Mouse (Mus musculus) adrenal gland, postnatal 4 days (tissue): ENCODE data around the gene Gm29797. TPM values are rescaled to one million over a fixed set of nuclear protein-coding genes. Genes with fewer than 3 reads are reported as not detected.

Experiments used
- DNase-seq, 2 experiments: peaks; one replicate each; pipeline ENCODE4 v3.0.0; 2021 to 2022; ENCODE audit warnings: low spot score in 2 of 2, mixed read lengths in 2 of 2
- total RNA-seq, 2 experiments: library from RNA; stranded (reverse); gene quantifications; 2 replicates each; pipeline ENCODE4 v1.2.3; 2021

Gm29797 gene
- total RNA-seq, 2 experiments from 2014 or later = 0.42 TPM

DNA sequence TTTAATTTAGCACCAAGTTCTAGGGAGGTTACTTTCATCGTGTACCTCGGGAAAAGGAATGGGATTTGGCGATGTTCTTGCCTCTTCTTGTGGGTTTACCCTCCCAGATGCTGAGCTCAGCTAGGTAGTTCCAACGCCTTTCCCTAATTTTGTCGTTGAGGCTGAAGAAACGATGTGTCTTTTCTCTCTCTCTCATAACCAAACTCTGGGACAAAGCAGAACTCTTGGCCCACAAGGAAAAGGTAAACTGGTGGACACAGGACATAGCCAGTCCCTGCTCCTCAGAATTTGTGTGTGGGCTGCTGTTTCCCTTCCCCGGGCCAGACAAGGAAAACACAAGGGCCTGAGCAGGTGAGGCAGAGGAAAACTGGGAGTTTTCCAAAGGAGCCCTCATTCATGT is 15.2 kb downstream of the Gm29797 start:
- DNase-seq = no peak

GRCm38 (mm10) chr2:181673501-181673900 is 16.7 kb downstream of the Gm29797 start:
- no peak for DNase-seq

- no peak for DNase-seq
Observed at GRCm38 (mm10) chr2:181674934-181675333, 18.1 kb downstream of the Gm29797 start.

DNA sequence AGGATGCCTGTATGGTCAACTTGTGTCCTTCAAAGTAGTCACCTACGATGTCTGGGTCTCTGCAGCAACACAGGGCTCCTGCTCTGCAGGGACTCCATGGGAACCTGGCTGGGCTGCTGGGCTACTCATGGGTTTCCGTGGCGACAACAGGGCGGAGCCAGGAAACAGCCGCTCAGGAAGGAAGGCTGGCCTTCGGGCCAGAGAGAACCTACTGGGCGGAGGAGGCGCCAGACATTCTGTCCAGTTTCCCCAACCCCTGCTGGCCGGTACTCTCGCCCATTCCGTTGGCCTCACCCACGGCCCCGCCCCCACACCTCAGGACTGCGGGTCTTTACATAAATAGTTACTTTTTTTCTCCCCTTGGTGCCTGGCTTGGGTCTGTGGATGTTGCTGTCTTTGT is 18.6 kb downstream of the Gm29797 start:
- DNase-seq = no peak

GRCm38 (mm10) chr2:181676424-181676823 is 19.6 kb downstream of the Gm29797 start:
- DNase-seq = no peak

GRCm38 (mm10) chr2:181677096-181677754 is 20.4 kb downstream of the Gm29797 start:
- no peak for DNase-seq

GRCm38 (mm10) chr2:181677755-181678098 is 20.9 kb downstream of the Gm29797 start:
- DNase-seq = no peak

GRCm38 (mm10) chr2:181678780-181679179 is 21.9 kb downstream of the Gm29797 start:
- peak in 1 of 2 experiments; percentile 62 for DNase-seq

DNA sequence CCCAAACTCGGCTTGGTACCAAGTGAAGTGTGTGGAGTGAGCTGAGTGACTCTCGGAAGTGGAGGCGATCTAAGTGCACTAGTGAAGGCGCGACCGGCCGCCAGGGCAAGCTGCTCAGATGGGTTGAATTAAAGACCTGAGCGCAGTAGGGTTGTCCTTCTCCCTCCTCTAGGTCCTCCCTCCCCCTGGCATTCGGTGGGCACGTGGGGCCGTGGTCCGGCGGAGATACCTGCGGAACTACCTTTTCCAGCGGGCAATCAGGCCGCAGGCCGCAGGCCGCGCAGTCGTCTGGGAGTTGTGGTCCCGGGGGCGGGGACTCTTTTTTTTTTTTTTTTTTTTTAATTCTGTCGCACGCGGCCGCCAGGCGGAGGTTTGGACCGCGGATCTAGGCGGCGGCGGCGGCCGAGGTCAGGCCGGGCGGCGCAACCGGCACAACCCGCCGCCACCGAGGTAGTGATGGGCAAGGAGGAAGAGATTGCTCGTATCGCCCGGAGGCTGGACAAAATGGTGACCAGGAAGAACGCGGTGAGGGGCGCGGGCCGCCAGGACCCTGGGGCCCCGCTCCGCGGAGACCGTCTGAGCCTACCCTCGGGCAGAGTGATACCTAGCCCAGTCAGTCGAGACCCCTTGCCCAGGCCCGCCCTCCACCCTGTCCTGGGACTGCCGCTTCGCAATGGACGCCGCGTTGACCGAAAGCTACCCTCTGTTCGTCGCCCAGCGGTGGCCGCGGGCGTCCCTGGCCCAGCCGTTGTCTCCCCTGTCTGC is 23.3 kb downstream of the Gm29797 start, which contains the start of gene Tcea2:
Tcea2 (plus strand) TSS at position 360 of the 765 bp plus-strand sequence.
- peak; percentile 54 to 56 for DNase-seq

GRCm38 (mm10) chr2:181680716-181681117 is 23.9 kb downstream of the Gm29797 start:
- DNase-seq = no peak

DNA sequence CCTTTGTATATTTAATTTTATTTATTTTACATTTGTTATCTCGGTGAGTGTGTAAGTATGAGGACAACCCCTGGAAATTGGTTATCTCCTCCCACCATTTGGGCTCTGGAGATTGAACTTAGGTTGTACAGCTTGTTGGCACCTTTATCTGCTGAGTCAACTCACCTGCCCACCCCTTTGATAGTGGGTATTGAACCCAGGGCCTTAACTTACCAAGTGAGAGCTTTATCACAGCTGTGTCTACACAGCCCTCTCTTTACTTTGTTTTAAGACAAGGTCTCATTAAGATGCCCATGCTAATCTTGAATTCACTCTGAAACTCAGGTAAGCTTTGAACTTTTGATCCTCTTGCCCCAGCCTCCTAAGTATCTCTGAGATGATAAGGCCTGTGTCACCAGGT is 25.1 kb downstream of the Gm29797 start:
- no peak for DNase-seq

DNA sequence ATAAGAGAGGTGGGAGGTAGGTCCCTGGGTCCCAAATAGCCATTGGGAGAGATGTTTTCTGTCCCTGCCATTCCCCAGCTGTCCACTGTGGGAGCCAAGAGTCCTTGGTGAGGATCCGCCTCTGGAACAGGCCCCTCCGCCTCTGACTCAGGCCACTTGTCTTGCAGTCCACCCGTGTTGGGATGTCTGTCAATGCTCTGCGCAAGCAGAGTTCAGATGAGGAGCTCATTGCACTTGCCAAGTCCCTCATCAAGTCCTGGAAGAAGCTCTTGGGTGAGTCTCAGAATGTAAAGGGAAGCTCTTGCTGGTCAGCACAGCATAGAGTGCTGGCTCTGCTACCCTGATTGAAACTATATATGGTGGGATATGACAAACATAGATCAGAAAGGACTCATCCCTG is 26.5 kb downstream of the Gm29797 start:
- no peak for DNase-seq

DNA sequence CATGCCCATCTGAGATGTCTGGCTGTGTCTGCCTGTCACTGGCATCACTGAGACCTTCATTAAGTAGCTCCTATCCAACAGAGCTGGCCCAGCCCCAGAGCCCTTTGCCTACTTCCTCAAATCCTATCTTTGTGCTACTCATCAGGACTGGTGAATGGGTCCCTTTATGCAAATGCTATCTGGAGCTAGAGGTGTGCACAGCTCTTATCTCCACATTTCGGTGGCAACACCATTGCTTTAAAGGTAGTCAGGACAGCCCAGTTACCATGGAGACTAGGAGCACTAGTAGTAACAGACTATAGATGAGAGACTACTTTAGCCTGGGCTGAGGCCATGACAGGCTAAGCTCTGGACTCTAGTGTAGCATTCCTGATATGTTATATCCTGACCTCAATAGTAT is 27.9 kb downstream of the Gm29797 start:
- DNase-seq = peak in 1 of 2 experiments; percentile 1

- peak in 1 of 2 experiments; percentile 1 for DNase-seq
Observed at GRCm38 (mm10) chr2:181685686-181686085, 28.9 kb downstream of the Gm29797 start.

DNA sequence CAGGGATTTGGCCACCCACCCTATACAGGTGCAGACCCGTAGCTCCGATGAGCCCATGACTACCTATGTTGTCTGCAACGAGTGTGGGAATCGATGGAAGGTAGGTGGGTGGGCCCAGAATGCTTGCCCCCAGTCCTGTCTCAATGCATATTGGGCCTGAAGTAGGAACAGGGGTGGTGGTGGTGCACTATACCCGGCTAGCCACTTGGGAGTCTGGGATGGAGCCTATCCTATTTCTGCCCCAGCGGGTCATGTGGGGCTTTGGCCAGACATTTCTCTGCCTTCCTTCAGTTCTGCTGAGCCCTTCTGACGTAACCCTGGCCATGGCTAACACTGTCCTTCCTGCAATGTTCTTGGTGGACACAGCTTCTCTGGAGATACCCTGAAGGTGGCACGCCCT is 30.8 kb downstream of the Gm29797 start:
- DNase-seq = no peak

DNA sequence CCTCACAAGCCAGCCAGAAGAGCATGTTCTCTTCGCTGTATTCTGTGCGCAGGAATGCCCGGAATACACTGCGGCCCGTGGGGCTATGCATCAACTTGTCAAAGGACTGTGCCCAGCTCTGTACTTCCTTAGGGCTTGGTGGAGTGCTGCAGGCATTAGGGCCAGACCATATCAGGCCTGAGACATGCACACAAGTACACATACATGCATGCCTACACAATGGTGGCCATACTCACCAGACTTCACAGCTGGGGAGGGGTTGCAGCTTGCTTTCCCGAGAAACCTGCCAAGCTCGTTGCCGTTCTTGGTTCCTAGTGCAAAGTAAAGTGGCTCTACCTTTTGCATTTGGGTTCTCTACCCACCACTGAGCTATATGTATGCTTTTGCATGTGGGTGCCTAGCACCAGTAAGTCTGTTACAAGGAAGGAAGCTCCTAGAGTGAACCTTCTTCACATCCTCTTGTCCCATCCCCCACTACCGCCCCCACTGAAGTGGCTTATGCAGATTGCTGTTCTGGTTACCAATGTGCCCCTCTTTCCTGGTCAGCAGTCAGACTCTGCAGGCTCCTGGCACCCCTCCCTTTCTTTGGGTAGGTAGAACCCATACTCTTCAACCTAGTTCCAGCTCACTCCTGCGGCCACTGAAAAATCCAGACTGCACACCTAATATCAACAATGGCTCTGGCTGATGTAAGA is 32.8 kb downstream of the Gm29797 start:
- no peak for DNase-seq

DNA sequence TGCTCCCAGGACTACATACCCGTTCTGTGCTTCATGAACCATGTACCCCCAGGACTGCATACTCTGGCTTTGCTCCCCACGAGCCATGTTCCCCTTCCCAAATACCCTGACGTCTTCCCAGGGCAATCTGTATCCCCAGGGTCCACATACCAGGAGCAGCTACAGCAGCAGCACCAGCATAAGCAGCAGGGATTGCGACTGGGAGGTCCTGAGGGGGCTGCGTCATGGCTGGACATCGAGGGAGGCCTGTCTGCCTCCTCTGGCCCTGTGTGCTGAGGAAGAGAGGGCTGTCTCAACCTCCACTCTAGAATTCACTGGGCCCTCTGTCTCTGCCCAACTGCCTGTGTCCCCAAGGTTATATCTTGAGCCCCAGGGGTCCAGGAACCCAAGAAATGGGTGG is 34.2 kb downstream of the Gm29797 start:
- no peak for DNase-seq

- no peak for DNase-seq
Observed at GRCm38 (mm10) chr2:181691571-181691970, 34.7 kb downstream of the Gm29797 start.

GRCm38 (mm10) chr2:181692304-181692703 is 35.5 kb downstream of the Gm29797 start:
- no peak for DNase-seq

- peak; percentile 55 to 72 for DNase-seq
Observed at GRCm38 (mm10) chr2:181693339-181694280, 36.8 kb downstream of the Gm29797 start, which contains the start of gene Rgs19. Gene Rgs19 (minus strand): TSS chr2:181693977.

DNA sequence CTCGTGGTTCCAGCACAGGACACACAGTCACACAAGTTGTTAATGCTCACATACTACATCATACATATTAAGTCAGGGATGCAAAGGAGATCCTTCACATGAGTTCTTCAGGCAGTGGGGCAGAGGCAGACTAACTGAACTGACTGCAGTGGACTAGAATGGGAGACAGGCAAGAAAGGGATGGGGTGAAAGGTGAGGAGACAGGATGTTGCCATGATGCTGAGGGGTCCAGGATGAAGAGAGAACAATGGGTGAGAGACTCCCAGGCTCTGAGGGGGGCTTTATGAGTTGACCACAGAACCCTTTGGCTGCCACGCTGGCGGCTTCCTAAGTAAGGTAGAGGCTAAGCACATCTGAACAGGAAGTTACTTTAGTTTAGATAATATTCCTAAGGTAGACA is 37.7 kb downstream of the Gm29797 start:
- DNase-seq = no peak
